Mouse (Mus musculus) myocyte (in vitro differentiated cells): ENCODE results near the gene Chpf2. TPM values are rescaled to one million over a fixed set of nuclear protein-coding genes. Genes with fewer than 3 reads are reported as not detected.

Experiments
- H3K27me3 ChIP-seq: one replicate; pipeline ENCODE4 v1.6.1; 2011; ENCODE audit not compliant: control insufficient read depth, insufficient read depth, insufficient read length
- H3K36me3 ChIP-seq: one replicate; pipeline ENCODE4 v1.6.1; 2011; ENCODE audit not compliant: control insufficient read depth, insufficient read depth
- H3K4me2 ChIP-seq: one replicate; pipeline ENCODE4 v1.6.1; 2011; ENCODE audit warnings: low read depth, control low read depth
- H3K4me3 ChIP-seq: one replicate; pipeline ENCODE4 v1.5.1; 2011; ENCODE audit warnings: mild to moderate bottlenecking, control low read depth, moderate library complexity
- H3K79me2 ChIP-seq: one replicate; pipeline ENCODE4 v1.6.1; 2011; ENCODE audit not compliant: control insufficient read depth, insufficient read depth
- H3ac ChIP-seq: one replicate; pipeline ENCODE4 v1.6.1; 2011; ENCODE audit not compliant: control insufficient read depth, insufficient read length
- CEBPB ChIP-seq: IDR thresholded peaks from 2 replicates; pipeline ENCODE4 v1.6.1; 2011; ENCODE audit warnings: mild to moderate bottlenecking, moderate library complexity; ENCODE audit not compliant: poor library complexity, insufficient read depth, severe bottlenecking
- E2F4 ChIP-seq: IDR thresholded peaks from one replicate; pipeline ENCODE4 v1.6.1; 2011; ENCODE audit warnings: mild to moderate bottlenecking, control low read depth, moderate library complexity; ENCODE audit not compliant: insufficient read depth
- MAX ChIP-seq: IDR thresholded peaks from one replicate; pipeline ENCODE4 v1.6.1; 2011; ENCODE audit warnings: low read depth, mild to moderate bottlenecking, control low read depth
- MYOD1 ChIP-seq, 3 experiments: IDR thresholded peaks; one replicate each; pipeline ENCODE4 v1.6.1; 2011; ENCODE audit warnings: control low read depth in 2 of 3, low read depth in 2 of 3, mild to moderate bottlenecking in 2 of 3, moderate library complexity in 1 of 3; ENCODE audit not compliant: insufficient read length in 2 of 3, control insufficient read depth in 1 of 3
- MYOG ChIP-seq, 3 experiments: IDR thresholded peaks; one replicate each; pipeline ENCODE4 v1.6.1; 2011; ENCODE audit warnings: control low read depth in 2 of 3, low read depth in 2 of 3, mild to moderate bottlenecking in 2 of 3; ENCODE audit not compliant: insufficient read length in 2 of 3, control insufficient read depth in 1 of 3, insufficient read depth in 1 of 3
- POLR2A ChIP-seq: IDR thresholded peaks from one replicate; pipeline ENCODE4 v1.6.1; 2011; ENCODE audit warnings: low read depth, mild to moderate bottlenecking, control low read depth, moderate library complexity; ENCODE audit not compliant: insufficient read length
- POLR2AphosphoS2 ChIP-seq: IDR thresholded peaks from one replicate; pipeline ENCODE4 v1.6.1; 2011; ENCODE audit warnings: low read depth, control low read depth; ENCODE audit not compliant: insufficient read length
- REST ChIP-seq: IDR thresholded peaks from one replicate; pipeline ENCODE4 v1.6.1; 2011; ENCODE audit warnings: mild to moderate bottlenecking, control low read depth, moderate library complexity; ENCODE audit not compliant: insufficient read depth, insufficient read length
- SRF ChIP-seq: IDR thresholded peaks from one replicate; pipeline ENCODE4 v1.6.1; 2011; ENCODE audit warnings: low read depth; ENCODE audit not compliant: control insufficient read depth, insufficient read length
- TCF12 ChIP-seq: IDR thresholded peaks from one replicate; pipeline ENCODE4 v1.6.1; 2011; ENCODE audit warnings: mild to moderate bottlenecking, control low read depth; ENCODE audit not compliant: poor library complexity, insufficient read depth, severe bottlenecking
- TCF3 ChIP-seq: IDR thresholded peaks from one replicate; pipeline ENCODE4 v1.6.1; 2011; ENCODE audit warnings: low read depth, control low read depth; ENCODE audit not compliant: insufficient read length
- USF1 ChIP-seq: IDR thresholded peaks from one replicate; pipeline ENCODE4 v1.6.1; 2011; ENCODE audit warnings: low read depth, mild to moderate bottlenecking, control low read depth, moderate library complexity
- polyA plus RNA-seq: library from polyadenylated mRNA; unstranded; fragments of >200 nt; fragmentation: generic; extraction: Trizol; gene quantifications from one replicate; pipeline ENCODE4 v1.2.1, GENCODE M21; 2012; ENCODE audit warnings: missing spikeins

Chpf2 gene
- polyA plus RNA-seq, 1 experiment, result 39.5 TPM

- peak overlapping the region; percentile 77 for H3ac ChIP-seq
- peak overlapping the region; percentile 87 for H3K4me3 ChIP-seq
- no peak for TF ChIP-seq CEBPB
- no peak for TF ChIP-seq MYOG (IDR thresholded peaks at IDR 0.05; ENCODE audit: control insufficient read depth in 1 of 3, insufficient read depth in 1 of 3, insufficient read length in 2 of 3, low read depth in 2 of 3)
- no peak for TF ChIP-seq MYOD1 (IDR thresholded peaks at IDR 0.05; ENCODE audit: control insufficient read depth in 1 of 3, insufficient read length in 2 of 3, low read depth in 2 of 3)
- no peak for TF ChIP-seq TCF3
- TF ChIP-seq USF1, result no peak
- TF ChIP-seq POLR2A, result no peak
- no peak for TF ChIP-seq TCF12
- TF ChIP-seq POLR2AphosphoS2, result no peak
- no peak for TF ChIP-seq E2F4
- TF ChIP-seq SRF, result no peak
- no peak for TF ChIP-seq REST
- no peak for TF ChIP-seq MAX
- no peaks in the 10 kb centered on the region for H3K27me3 ChIP-seq
- H3K4me2 ChIP-seq, result peak overlapping the region; percentile 99
- peaks cover 27% of the 10 kb centered on the region for H3K79me2 ChIP-seq
- H3K36me3 ChIP-seq, result peaks cover 18% of the 10 kb centered on the region
Observed at GRCm38 (mm10) chr5:24578109-24578963, 8.2 kb upstream of the Chpf2 start.

GRCm38 (mm10) chr5:24586106-24586505 lies 435 bp upstream of the Chpf2 start:
- Histone ChIP-seq H3K27me3 (no peaks in the 10 kb centered on the region), H3K4me3 (peak overlapping the region; percentile 81), H3K36me3 (no peaks in the 10 kb centered on the region), H3ac (peak overlapping the region; percentile 29), H3K4me2 (peak overlapping the region; percentile 91), H3K79me2 (peaks cover 21% of the 10 kb centered on the region)
- no peak for TF ChIP-seq REST
- TF ChIP-seq USF1, result peak; percentile 40

- H3ac ChIP-seq, result peak overlapping the region; percentile 29
- H3K27me3 ChIP-seq, result no peaks in the 10 kb centered on the region
- peak overlapping the region; percentile 81 for H3K4me3 ChIP-seq
- peak overlapping the region; percentile 91 for H3K4me2 ChIP-seq
- H3K36me3 ChIP-seq, result no peaks in the 10 kb centered on the region
- H3K79me2 ChIP-seq, result peaks cover 21% of the 10 kb centered on the region
- TF ChIP-seq REST (no peak), MYOD1 (IDR thresholded peaks at IDR 0.05; ENCODE audit: control insufficient read depth in 1 of 3, insufficient read length in 2 of 3, low read depth in 2 of 3) (peak in 1 of 3 experiments; percentile 54)
Observed at GRCm38 (mm10) chr5:24587200-24587577, 648 bp downstream of the Chpf2 start.

GRCm38 (mm10) chr5:24589511-24590500 lies 3.3 kb downstream of the Chpf2 start:
- Histone ChIP-seq H3K4me2 (no peak overlapping the region), H3ac (no peak overlapping the region), H3K79me2 (peaks cover 21% of the 10 kb centered on the region), H3K36me3 (peaks cover 4% of the 10 kb centered on the region), H3K4me3 (no peak overlapping the region), H3K27me3 (no peaks in the 10 kb centered on the region)
- TF ChIP-seq POLR2AphosphoS2, result no peak

- Histone ChIP-seq H3K79me2 (peaks cover 21% of the 10 kb centered on the region), H3K27me3 (no peaks in the 10 kb centered on the region), H3K4me2 (peak overlapping the region; percentile 84), H3K36me3 (peaks cover 4% of the 10 kb centered on the region), H3ac (no peak overlapping the region), H3K4me3 (no peak overlapping the region)
- TF ChIP-seq MYOG (IDR thresholded peaks at IDR 0.05; ENCODE audit: control insufficient read depth in 1 of 3, insufficient read depth in 1 of 3, insufficient read length in 2 of 3, low read depth in 2 of 3), result peak in 2 of 3 experiments; percentile 4 to 70
- peak; percentile 89 for TF ChIP-seq POLR2AphosphoS2
- TF ChIP-seq CEBPB, result no peak
- no peak for TF ChIP-seq REST
- TF ChIP-seq E2F4, result no peak
- TF ChIP-seq TCF12, result peak; percentile 44
- TF ChIP-seq USF1, result no peak
- TF ChIP-seq MAX, result no peak
- peak; percentile 83 for TF ChIP-seq TCF3
- TF ChIP-seq MYOD1 (IDR thresholded peaks at IDR 0.05; ENCODE audit: control insufficient read depth in 1 of 3, insufficient read length in 2 of 3, low read depth in 2 of 3), result peak; percentile 64 to 100 (median 100)
- TF ChIP-seq POLR2A, result peak; percentile 64
- no peak for TF ChIP-seq SRF
Observed at GRCm38 (mm10) chr5:24591268-24591721, 4.8 kb downstream of the Chpf2 start.
